Mouse (Mus musculus) heart, postnatal 0 days (tissue): ENCODE measurements at regions not wholly inside any gene's neighbourhood (a gene's known extent, or its start where the extent isn't known, plus 50 kb on each side); places are given as distances from the start of the nearest gene placed in this dataset.

Experiments used
- CTCF ChIP-seq: IDR thresholded peaks from 2 replicates; pipeline ENCODE4 v1.5.1; 2016; ENCODE audit warnings: antibody characterized with exemption, control low read depth, low read depth
- EP300 ChIP-seq: IDR thresholded peaks from 2 replicates; pipeline ENCODE4 v1.6.1; 2016; ENCODE audit warnings: antibody characterized with exemption, low read depth

DNA sequence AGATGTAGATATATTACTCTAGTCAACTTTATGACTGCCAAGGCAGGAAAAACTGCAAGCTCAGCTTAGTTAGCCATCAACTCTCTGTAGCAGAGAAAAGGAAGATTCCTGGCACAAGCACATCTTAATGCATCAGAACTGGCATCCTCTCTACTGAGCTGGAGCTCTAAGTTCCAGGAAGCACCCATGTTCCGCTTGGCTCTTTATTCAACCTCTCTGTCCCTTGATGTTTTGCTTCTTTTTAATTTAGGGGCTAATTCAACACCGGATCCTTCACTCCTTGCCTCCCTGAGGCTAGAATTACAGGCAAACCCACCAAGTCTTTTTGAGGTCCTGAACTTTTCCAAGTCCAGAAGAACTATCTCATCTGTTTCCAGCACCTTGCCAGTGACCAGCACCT is 220.4 kb downstream of the Ptprc start:
- TF ChIP-seq CTCF (no peak), EP300 (no peak)
